Mouse (Mus musculus) ES-Bruce4 (cell line): ENCODE measurements at regions not wholly inside any gene's neighbourhood (a gene's known extent, or its start where the extent isn't known, plus 50 kb on each side); places are given as distances from the start of the nearest gene placed in this dataset.

Source experiments
- H3K27ac ChIP-seq: 2 replicates; pipeline ENCODE4 v1.5.1; 2012; ENCODE audit warnings: low read length, inconsistent platforms; ENCODE audit not compliant: insufficient read depth
- H3K27me3 ChIP-seq: 2 replicates; pipeline ENCODE4 v1.6.1; 2012; ENCODE audit warnings: mild to moderate bottlenecking, low read length, inconsistent platforms; ENCODE audit not compliant: control insufficient read depth, poor library complexity, insufficient read depth, severe bottlenecking
- H3K36me3 ChIP-seq: 2 replicates; pipeline ENCODE4 v1.6.1; 2012; ENCODE audit warnings: inconsistent platforms, mild to moderate bottlenecking, low read length, moderate library complexity; ENCODE audit not compliant: control insufficient read depth, poor library complexity, insufficient read depth, severe bottlenecking
- H3K4me1 ChIP-seq: one replicate; pipeline ENCODE4 v1.8.1; 2011; ENCODE audit warnings: low read length; ENCODE audit not compliant: control insufficient read depth, insufficient read depth
- H3K4me3 ChIP-seq: 2 replicates; pipeline ENCODE4 v1.5.1; 2011; ENCODE audit warnings: low read depth, mild to moderate bottlenecking, low read length
- H3K9ac ChIP-seq: 2 replicates; pipeline ENCODE4 v1.6.1; 2012; ENCODE audit warnings: low read depth, mild to moderate bottlenecking, inconsistent platforms; ENCODE audit not compliant: poor library complexity, severe bottlenecking
- H3K9me3 ChIP-seq: replicated peaks from 2 replicates; pipeline ENCODE4 v1.6.1; 2012; ENCODE audit warnings: mild to moderate bottlenecking, low read length, inconsistent platforms; ENCODE audit not compliant: control insufficient read depth, poor library complexity, insufficient read depth, severe bottlenecking
- CTCF ChIP-seq: IDR thresholded peaks from one replicate; pipeline ENCODE4 v1.8.1; 2011; ENCODE audit warnings: low read depth, low read length
- EP300 ChIP-seq: IDR thresholded peaks from 2 replicates; pipeline ENCODE4 v1.6.1; 2011; ENCODE audit warnings: low read depth, low read length; ENCODE audit not compliant: insufficient read depth
- POLR2A ChIP-seq: IDR thresholded peaks from one replicate; pipeline ENCODE4 v1.8.1; 2011; ENCODE audit warnings: low read length; ENCODE audit not compliant: insufficient read depth

- H3K9ac ChIP-seq = no peak overlapping the region
- H3K9me3 ChIP-seq = no peaks in the 10 kb centered on the region
- H3K27me3 ChIP-seq = no peaks in the 10 kb centered on the region
- peak overlapping the region; percentile 28; the same call in 1 of the 2 replicates for H3K27ac ChIP-seq
- TF ChIP-seq EP300 = no peak
- H3K4me1 ChIP-seq = no peaks in the 10 kb centered on the region
- H3K4me3 ChIP-seq = no peak overlapping the region
- H3K36me3 ChIP-seq = no peaks in the 10 kb centered on the region
These were observed 190.7 kb downstream of the Gm19410 start for GRCm38 (mm10) chr8:35956319-35956718.

DNA sequence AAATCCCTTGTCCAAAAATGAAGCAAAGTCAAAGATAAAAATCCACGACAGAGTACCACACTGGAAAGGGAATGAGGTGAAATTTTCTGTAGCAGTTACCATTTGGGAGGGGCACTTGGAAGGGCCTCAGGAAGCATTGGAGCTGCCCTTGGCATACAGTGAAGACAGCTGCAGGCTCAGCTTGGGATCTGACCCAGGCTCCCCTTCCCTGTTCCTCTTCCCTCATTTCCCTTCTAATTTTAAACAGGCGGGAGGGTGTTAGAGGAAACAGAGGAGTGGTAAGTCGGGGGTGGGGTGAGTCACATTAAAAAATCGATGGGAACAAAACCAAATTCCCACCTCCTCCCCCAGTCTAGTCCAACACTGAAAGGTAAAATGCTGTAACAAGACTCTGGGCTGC is 193.6 kb downstream of the Gm19410 start:
- no peak for TF ChIP-seq CTCF
- TF ChIP-seq EP300 = no peak
- TF ChIP-seq POLR2A = no peak
- H3K9ac ChIP-seq = no peak overlapping the region

GRCm38 (mm10) chr8:35960867-35961614 is 195.5 kb downstream of the Gm19410 start:
- Histone ChIP-seq H3K9me3 (peaks cover 8% of the 10 kb centered on the region), H3K27me3 (no peaks in the 10 kb centered on the region), H3K36me3 (no peaks in the 10 kb centered on the region), H3K4me1 (no peaks in the 10 kb centered on the region), H3K4me3 (no peak overlapping the region), H3K9ac (no peak overlapping the region), H3K27ac (no peak overlapping the region)
- TF ChIP-seq EP300 (no peak), POLR2A (no peak), CTCF (no peak)

More for the DNA sequence above, 193.6 kb downstream of the Gm19410 start:
- no peak overlapping the region for H3K4me3 ChIP-seq
- H3K36me3 ChIP-seq = no peaks in the 10 kb centered on the region
- H3K9me3 ChIP-seq = peaks cover 8% of the 10 kb centered on the region
- no peaks in the 10 kb centered on the region for H3K4me1 ChIP-seq
- no peak overlapping the region for H3K27ac ChIP-seq
- no peaks in the 10 kb centered on the region for H3K27me3 ChIP-seq

GRCm38 (mm10) chr8:35961615-35962220 is 196.1 kb downstream of the Gm19410 start:
- no peak overlapping the region for H3K4me3 ChIP-seq
- H3K27ac ChIP-seq = no peak overlapping the region
- TF ChIP-seq EP300 = no peak
- TF ChIP-seq CTCF = no peak
- TF ChIP-seq POLR2A = no peak
- no peaks in the 10 kb centered on the region for H3K27me3 ChIP-seq
- peaks cover 8% of the 10 kb centered on the region for H3K9me3 ChIP-seq
- no peaks in the 10 kb centered on the region for H3K4me1 ChIP-seq
- H3K9ac ChIP-seq = no peak overlapping the region
- no peaks in the 10 kb centered on the region for H3K36me3 ChIP-seq

DNA sequence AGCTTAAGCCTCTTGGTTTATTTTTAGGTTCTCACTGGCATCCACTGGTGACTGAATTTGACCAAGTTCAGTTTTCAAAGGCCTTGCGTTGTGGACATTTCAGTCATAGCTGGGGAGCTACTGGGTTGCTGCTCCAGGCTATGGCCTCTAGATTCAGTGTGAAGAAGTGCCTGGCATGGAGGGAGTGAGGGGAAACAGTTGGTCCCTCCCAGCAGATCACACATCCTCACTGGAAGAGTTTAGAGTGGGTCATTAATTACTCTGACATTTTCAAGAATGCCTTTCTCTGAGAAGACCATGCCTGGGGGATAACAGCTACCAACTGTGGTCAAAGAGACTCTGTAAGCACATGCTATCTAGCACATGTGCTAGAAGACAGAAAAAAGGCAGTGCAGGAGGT is 199.3 kb downstream of the Gm19410 start:
- Histone ChIP-seq H3K4me1 (no peaks in the 10 kb centered on the region), H3K4me3 (no peak overlapping the region), H3K27me3 (no peaks in the 10 kb centered on the region), H3K9ac (no peak overlapping the region), H3K36me3 (no peaks in the 10 kb centered on the region), H3K27ac (no peak overlapping the region), H3K9me3 (peaks cover 8% of the 10 kb centered on the region)
- no peak for TF ChIP-seq POLR2A
- no peak for TF ChIP-seq CTCF
- no peak for TF ChIP-seq EP300

GRCm38 (mm10) chr8:35968341-35968740 is 202.8 kb downstream of the Gm19410 start:
- no peaks in the 10 kb centered on the region for H3K27me3 ChIP-seq
- no peak overlapping the region for H3K4me3 ChIP-seq
- H3K9me3 ChIP-seq = peaks cover 2% of the 10 kb centered on the region; the same call in 1 of the 2 replicates
- no peak overlapping the region for H3K27ac ChIP-seq
- TF ChIP-seq CTCF (no peak), POLR2A (no peak), EP300 (no peak)
- H3K4me1 ChIP-seq = peaks cover 2% of the 10 kb centered on the region
- no peak overlapping the region for H3K9ac ChIP-seq
- no peaks in the 10 kb centered on the region for H3K36me3 ChIP-seq
